Mouse (Mus musculus) heart, postnatal 36 days (tissue): ENCODE data around the gene Zfp971. TPM values are rescaled to one million over a fixed set of nuclear protein-coding genes. Genes with fewer than 3 reads are reported as not detected.
"Not testable (repeated sequence)": the region's sequence is repeated elsewhere in the genome, so short reads cannot be mapped to it uniquely, and the experiment has no call there.

ENCODE experiments used
- DNase-seq, 2 experiments: peaks; one replicate each; pipeline ENCODE4 v3.0.0; 2021 to 2022
- intact Hi-C: fragments of 180-260 bp; cut with DNase I; formaldehyde crosslinking; loops from one replicate; pipeline ENCODE4 v1.15.1; 2025
- total RNA-seq, 2 experiments: library from RNA; stranded (reverse); gene quantifications; 2 replicates each; pipeline ENCODE4 v1.2.3; 2021

Gene Zfp971
- 10 to 100 TPM; 86.7 to 94.3 TPM for total RNA-seq

GRCm38 (mm10) chr2:178023011-178023611, at the start of gene Zfp971:
TSS of gene Zfp971 (plus strand) at chr2:178023284.
- intact Hi-C loops, result not testable (repeated sequence)
- peak; percentile 56 to 69 for DNase-seq

DNA sequence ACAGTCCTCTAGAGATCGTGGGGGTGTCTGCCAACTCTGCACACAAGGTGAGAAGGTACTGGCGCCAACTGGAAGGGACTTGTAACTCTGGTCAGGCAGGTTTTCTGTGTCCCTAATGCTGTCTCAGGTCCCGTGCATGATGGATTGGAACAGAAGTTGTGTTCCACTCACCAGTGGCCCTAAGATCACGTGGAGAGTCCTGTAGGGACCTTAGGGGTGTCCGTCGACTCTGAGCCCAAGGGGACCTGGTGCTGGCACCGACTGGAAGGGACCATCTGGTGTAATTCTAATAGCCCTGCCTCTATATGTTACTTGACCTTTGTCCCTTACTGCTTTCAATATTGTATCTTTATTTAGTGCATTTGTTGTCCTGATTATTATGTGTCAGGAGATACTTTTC, 48.3 kb upstream of the Zfp971 start:
- intact Hi-C loops, result not testable (repeated sequence)
- DNase-seq, result peak in 1 of 2 experiments; percentile 2

DNA sequence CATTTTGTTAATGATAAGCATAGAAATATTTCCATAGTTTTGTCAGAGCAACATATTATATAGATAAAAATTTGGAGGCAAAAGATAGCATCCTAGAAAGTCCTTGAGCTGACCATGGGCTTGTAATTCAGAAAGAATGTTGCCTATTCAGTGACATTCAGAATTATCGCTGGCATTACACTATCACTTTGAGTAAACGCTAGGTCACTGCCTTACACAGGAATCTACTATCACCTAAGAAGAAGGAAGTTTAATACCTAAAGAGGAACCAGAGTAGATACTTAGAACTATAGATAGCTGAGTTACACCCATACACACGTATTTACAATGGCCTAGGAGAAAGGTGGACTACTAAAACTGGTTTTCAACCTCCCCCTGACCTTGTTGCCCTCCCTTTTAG, 3.6 kb upstream of the Zfp971 start:
- DNase-seq, intact Hi-C loops: not testable (repeated sequence)

GRCm38 (mm10) chr2:178020773-178021172, 2.3 kb upstream of the Zfp971 start:
- DNase-seq, intact Hi-C loops: not testable (repeated sequence)

GRCm38 (mm10) chr2:178023861-178024260, 777 bp downstream of the Zfp971 start:
- intact Hi-C loops, result not testable (repeated sequence)

GRCm38 (mm10) chr2:178027601-178028000, 4.5 kb downstream of the Zfp971 start:
- DNase-seq, intact Hi-C loops: not testable (repeated sequence)

More at GRCm38 (mm10) chr2:178023861-178024260, 777 bp downstream of the Zfp971 start:
- not testable (repeated sequence) for DNase-seq

DNA sequence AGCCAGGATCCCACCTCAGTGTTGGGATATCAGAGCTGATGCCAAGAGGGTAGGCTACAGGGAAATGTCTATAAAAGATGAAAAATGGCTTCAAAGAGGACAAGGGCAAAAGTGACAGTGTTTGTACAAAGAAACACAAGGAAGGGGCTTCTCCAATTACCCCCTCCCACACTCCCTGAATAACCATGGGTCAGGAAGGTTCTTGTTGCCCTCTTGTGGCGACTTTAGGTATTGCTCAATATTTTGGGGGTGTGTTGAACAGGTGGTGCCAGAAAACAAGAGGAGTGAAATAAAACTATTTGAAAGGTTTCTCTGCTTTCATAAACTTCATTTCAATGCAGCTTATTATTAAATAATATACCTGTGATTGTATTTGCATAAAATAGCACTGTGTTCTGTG, 35.1 kb downstream of the Zfp971 start:
- DNase-seq, result peak; percentile 72
- intact Hi-C loops, result no loop called here

DNA sequence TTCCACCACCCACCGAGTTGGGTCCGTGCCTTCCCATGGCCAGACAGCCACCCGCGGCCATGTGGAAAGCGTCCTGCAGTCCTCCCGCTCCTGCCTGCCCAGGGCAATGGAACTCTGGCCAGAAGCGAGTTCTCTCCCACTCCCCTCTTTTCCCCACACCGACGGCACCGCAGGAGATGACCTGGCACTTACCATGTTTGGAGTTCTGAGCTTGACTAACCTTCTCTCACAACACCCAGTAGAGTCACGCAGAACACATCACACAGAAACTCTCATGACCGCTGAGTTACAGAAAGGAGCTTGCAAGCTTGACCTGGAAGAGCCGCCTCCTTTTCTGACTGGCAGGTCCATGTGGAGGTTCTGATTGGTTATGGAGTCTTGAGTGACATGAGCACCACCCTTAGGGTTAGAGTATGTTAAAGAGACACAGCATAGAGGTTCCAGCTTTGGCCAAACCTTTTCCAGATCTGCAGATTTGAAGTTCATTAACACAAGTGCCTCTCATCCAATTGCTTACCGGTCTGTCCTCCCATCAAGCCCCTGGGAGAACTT, 55.2 kb downstream of the Zfp971 start, which contains the start of gene Zfp931:
Gene Zfp931 (minus strand): TSS at position 311 of the 552 bp plus-strand sequence.
- intact Hi-C loops, result not testable (repeated sequence)
- peak in 1 of 2 experiments; percentile 12 for DNase-seq

Other genes starting within 250 kb of the Zfp971 start
- 10 to 100 TPM; 75.3 to 88.1 TPM for gene Gm14325, start 182.9 kb upstream of the Zfp971 start, total RNA-seq
- gene Gm14327, start 126.2 kb upstream of the Zfp971 start, total RNA-seq, result 10 to 100 TPM; 41.4 to 50.0 TPM
- under 1 TPM in 1 of 2 experiments, not detected in 1; 0.78 TPM for gene Zfp972, start 97.7 kb upstream of the Zfp971 start, total RNA-seq
- 10 to 100 TPM; 38.3 to 40.4 TPM for gene Gm14326, start 66.0 kb upstream of the Zfp971 start, total RNA-seq
- gene Zfp931, start 55.2 kb downstream of the Zfp971 start, total RNA-seq, result 10 to 100 TPM; 10.7 to 12.2 TPM
- gene Phactr3, start 95.7 kb downstream of the Zfp971 start, total RNA-seq, result 1 to 10 TPM in 1 of 2 experiments, under 1 TPM in 1; 0.97 to 1.5 TPM